Mouse (Mus musculus): ENCODE measurements around the gene Nqo1. TPM values are rescaled to one million over a fixed set of nuclear protein-coding genes. Genes with fewer than 3 reads are reported as not detected.

The Nqo1 gene
- polyA plus RNA-seq, 1 experiment from 2014 or later: 4.1 TPM

DNA sequence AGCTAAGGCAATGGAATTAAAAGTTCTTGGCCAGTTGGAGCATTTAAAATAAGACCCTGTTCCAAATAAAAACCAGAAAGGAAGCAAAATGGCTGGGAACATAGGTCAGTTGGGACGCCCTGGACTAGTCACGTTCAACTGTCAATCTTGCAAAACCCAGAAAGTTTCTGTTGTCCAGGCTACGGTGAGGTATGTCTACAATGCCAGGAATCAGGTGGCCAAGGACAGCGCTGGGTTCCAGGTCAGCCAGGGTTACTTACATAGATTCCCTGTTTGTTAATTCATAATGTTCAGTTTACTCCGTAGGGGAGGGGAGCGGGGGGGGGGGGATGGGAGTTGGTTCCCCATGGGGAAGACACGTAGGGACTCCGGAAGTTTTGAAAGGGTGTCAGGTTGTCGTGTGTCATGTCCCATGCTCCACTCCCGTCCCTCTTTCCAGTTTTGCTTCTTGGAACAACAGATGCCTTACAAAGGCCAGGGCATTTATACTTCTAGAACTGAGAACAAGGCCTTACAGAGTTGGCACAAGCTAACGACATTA, 32.5 kb upstream of the Nqo1 start:
- Histone ChIP-seq H3K4me1 (peaks cover 16% of the 10 kb centered on the region), H3K9me3 (replicated peaks) (no peaks in the 10 kb centered on the region), H3K27me3 (no peaks in the 10 kb centered on the region), H3K27ac (peak overlapping the region; percentile 80; the same call in 1 of the 2 replicates), H3K4me3 (peak overlapping the region; percentile 80), H3K9ac (peak overlapping the region; percentile 90), H3K36me3 (ENCODE audit: poor library complexity, severe bottlenecking) (no peaks in the 10 kb centered on the region), H3K4me2 (peak overlapping the region; percentile 73)
- whole genome bisulfite sequencing: 35% methylated on average over 11 of the region's 11 CpGs
- ATAC-seq: 0 out of 2 replicates have a peak, but pooled peaks have one; percentile 2

DNA sequence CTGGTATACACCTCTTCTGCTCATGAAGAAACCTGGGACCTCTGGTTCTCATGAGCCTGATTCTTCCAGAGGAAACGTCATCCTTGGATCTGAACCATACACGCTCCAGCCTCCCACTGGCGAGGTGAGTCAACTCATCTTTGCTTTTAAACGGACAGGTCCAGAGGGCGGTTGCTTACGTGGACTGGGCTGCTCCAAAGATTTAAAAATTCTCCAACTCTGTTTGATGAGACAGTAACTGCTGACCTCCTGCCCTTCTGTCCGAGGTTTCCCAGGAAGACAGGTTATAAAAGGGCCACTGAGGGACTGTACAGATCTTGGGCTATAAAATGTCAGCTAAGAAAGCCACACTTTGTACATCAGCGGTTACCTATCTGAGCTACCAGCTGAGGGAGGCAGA, 27.8 kb upstream of the Nqo1 start:
- Histone ChIP-seq H3K9me3 (replicated peaks) (no peaks in the 10 kb centered on the region), H3K9ac (no peak overlapping the region), H3K4me2 (no peak overlapping the region), H3K27me3 (peaks cover 8% of the 10 kb centered on the region; the same call in 1 of the 2 replicates), H3K27ac (no peak overlapping the region), H3K4me3 (no peak overlapping the region), H3K4me1 (peaks cover 5% of the 10 kb centered on the region; the same call in 1 of the 2 replicates), H3K36me3 (ENCODE audit: poor library complexity, severe bottlenecking) (no peaks in the 10 kb centered on the region)
- 81% methylated on average over 8 of the region's 8 CpGs for WGBS
- ATAC-seq: no peak

DNA sequence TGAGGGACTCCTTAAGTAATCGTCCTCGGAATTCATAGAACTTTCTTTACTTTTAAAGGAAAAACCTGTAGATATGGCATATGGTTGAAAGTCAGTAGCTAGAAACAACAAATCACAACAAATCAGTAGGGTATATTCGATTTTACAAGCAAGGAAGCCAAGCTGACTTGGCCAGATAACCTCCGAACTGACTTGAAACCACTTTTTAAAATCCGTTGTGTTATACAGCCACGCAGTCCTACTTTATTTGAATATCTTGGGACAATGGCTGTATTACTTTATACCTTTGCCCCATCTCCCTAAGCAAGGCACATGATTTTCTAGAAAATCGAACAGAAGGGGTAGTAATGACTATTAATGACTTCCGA, 22.2 kb upstream of the Nqo1 start:
- no peak overlapping the region for H3K9ac ChIP-seq
- peaks cover 28% of the 10 kb centered on the region for H3K36me3 ChIP-seq (ENCODE audit: poor library complexity, severe bottlenecking)
- no peak overlapping the region for H3K4me2 ChIP-seq
- peak overlapping the region; percentile 85 for H3K4me3 ChIP-seq
- H3K9me3 ChIP-seq (replicated peaks): no peaks in the 10 kb centered on the region
- H3K27ac ChIP-seq: no peak overlapping the region
- peaks cover 8% of the 10 kb centered on the region; the same call in 1 of the 2 replicates for H3K27me3 ChIP-seq
- no peak for ATAC-seq
- H3K4me1 ChIP-seq: peaks cover 21% of the 10 kb centered on the region
- WGBS: 46% methylated on average over 8 of the region's 8 CpGs

DNA sequence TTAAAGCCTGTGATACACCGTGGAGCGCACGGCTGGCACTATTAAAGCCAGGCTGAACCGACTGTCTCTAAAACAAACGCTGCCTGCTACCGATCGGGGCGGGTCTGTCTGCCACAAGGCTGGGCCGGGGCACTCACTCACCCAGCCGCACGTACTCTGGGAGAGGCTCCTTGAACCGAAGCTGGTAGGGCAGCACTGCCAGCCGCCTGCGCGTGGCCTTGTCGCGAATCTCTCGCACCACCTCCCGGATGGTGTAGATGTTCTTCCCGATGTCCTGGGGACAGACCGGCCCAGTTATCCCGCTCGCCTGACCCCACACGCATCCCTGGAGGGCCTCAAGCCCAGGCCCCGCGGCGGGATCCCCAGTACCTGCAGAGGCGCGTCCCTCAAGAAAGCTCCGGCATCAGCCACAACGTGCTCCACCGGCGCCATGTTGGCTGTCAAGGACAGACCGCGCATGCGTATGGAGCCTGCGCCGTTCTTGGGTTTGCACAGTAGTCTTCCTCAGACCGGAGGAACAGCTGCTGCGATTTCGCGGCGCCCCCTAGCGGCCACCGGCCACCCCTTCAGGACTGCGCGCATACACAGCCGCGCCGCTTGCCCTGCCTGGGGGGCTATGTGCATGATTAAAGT, 21.7 kb upstream of the Nqo1 start, which contains the start of gene Nob1:
Gene Nob1 (minus strand): TSS at position 455 of the 633 bp plus-strand sequence.
- H3K27me3 ChIP-seq: peaks cover 8% of the 10 kb centered on the region; the same call in 1 of the 2 replicates
- H3K4me2 ChIP-seq: peak within 1 kb of the TSS; percentile 74
- peaks cover 21% of the 10 kb centered on the region for H3K4me1 ChIP-seq
- no peaks in the 10 kb centered on the region for H3K9me3 ChIP-seq (replicated peaks)
- peak within 1 kb of the TSS; percentile 85 for H3K4me3 ChIP-seq
- WGBS: under 1% methylated on average over 50 of the region's 50 CpGs
- H3K9ac ChIP-seq: peak within 1 kb of the TSS; percentile 90
- peaks cover 33% of the 10 kb centered on the region for H3K36me3 ChIP-seq (ENCODE audit: poor library complexity, severe bottlenecking)
- ATAC-seq: peak; percentile 99
- H3K27ac ChIP-seq: peak within 1 kb of the TSS; percentile 58; the same call in 1 of the 2 replicates

DNA sequence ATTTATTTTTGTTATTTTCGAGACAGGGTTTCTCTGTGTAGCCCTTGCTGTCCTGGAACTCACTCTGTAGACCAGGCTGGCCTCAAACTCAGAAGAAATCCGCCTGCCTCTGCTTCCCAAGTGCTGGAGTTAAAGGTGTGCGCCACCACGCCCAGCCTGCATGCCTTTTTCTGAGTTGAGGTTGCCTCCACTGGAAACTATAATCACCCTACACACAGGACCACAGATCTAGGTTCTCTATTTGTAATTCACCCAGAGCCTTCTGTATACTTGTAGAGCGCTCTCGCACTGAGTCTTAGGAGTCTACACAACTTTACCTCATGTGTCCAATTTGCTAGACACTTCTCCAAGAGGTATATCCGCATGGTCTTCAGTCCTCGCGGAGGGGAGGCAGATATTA, 21.2 kb upstream of the Nqo1 start:
- peaks cover 8% of the 10 kb centered on the region; the same call in 1 of the 2 replicates for H3K27me3 ChIP-seq
- H3K9ac ChIP-seq: peak overlapping the region; percentile 90
- H3K4me2 ChIP-seq: peak overlapping the region; percentile 74
- peaks cover 21% of the 10 kb centered on the region for H3K4me1 ChIP-seq
- ATAC-seq: no peak; the same call in 1 of the 2 replicates
- H3K9me3 ChIP-seq (replicated peaks): no peaks in the 10 kb centered on the region
- peak overlapping the region; percentile 85 for H3K4me3 ChIP-seq
- H3K36me3 ChIP-seq (ENCODE audit: poor library complexity, severe bottlenecking): peaks cover 38% of the 10 kb centered on the region
- H3K27ac ChIP-seq: no peak overlapping the region
- WGBS: 31% methylated on average over 9 of the region's 9 CpGs

DNA sequence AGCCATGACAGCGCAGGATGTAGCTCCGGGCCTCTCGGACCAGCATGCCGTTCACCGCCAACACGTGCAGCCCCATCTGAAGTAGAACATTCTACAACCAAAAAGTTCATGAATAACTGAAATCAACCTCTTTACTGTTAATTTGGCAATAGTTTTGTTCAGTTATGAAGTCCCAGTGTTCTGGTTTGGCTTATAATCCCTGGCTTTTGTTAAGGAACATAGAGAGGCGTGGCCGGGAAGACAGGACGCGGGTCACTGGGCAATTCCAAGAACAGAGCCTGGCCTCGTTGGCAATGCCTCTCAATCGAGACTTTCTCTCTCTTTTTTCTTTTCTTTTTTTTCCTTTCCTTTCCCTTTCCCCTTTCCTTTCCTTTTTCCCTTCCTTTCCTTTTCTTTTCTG, 14.0 kb upstream of the Nqo1 start:
- Histone ChIP-seq H3K4me3 (no peak overlapping the region), H3K4me2 (no peak overlapping the region), H3K27ac (no peak overlapping the region), H3K9me3 (replicated peaks) (no peaks in the 10 kb centered on the region), H3K36me3 (ENCODE audit: poor library complexity, severe bottlenecking) (peaks cover 100% of the 10 kb centered on the region), H3K4me1 (peaks cover 4% of the 10 kb centered on the region; the same call in 1 of the 2 replicates), H3K27me3 (no peaks in the 10 kb centered on the region), H3K9ac (no peak overlapping the region)
- 84% methylated on average over 12 of the region's 12 CpGs for WGBS
- no peak for ATAC-seq

DNA sequence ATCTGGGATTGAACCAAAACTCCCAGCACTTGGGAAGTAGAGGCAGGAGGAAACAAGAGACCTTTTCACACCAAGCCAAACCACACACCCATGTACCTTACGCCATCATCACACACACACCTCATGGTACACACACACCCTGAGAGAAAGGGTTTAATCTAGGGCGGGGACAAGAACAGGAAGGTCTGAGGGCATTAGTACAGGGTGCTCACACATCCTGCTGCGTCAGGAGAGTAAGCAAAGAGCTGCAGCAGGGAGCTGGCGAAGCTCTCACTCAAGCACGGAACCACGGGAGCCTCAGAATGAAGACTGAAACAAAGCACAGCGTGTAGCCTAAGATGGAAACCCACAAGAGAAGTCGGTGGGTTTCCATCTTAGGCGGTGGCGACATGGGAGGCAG, 10.9 kb upstream of the Nqo1 start:
- H3K9ac ChIP-seq: no peak overlapping the region
- H3K36me3 ChIP-seq (ENCODE audit: poor library complexity, severe bottlenecking): peaks cover 98% of the 10 kb centered on the region
- no peak for ATAC-seq

DNA sequence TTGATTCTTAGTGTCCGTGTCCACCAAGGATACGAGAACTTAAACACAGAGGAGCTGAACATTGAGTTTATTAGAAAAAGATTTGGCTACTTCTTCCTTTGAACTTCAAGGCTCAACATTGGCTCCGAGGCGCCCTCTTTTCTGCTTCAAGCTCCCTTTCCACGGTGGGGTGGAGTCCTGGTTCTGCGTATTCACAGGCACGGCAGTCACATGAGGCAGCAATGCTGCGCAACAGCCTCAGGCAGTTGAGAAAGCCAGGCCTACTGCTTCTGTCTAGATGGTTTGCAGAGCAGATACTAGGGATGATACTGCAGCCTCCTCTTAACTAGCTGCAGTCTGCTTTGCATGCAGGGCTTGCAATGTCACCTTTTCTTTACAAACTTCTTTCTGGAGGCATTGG, 9.5 kb upstream of the Nqo1 start:
- ATAC-seq: no peak
- WGBS: 91% methylated on average over 8 of the region's 8 CpGs
- Histone ChIP-seq H3K4me3 (no peak overlapping the region), H3K9ac (no peak overlapping the region), H3K27ac (no peak overlapping the region), H3K27me3 (no peaks in the 10 kb centered on the region), H3K4me2 (no peak overlapping the region), H3K9me3 (replicated peaks) (no peaks in the 10 kb centered on the region), H3K36me3 (ENCODE audit: poor library complexity, severe bottlenecking) (peaks cover 92% of the 10 kb centered on the region), H3K4me1 (no peaks in the 10 kb centered on the region)

More for the DNA sequence above, 10.9 kb upstream of the Nqo1 start:
- no peak overlapping the region for H3K4me2 ChIP-seq
- H3K4me1 ChIP-seq: no peaks in the 10 kb centered on the region
- 88% methylated on average over 10 of the region's 10 CpGs for WGBS
- H3K27ac ChIP-seq: no peak overlapping the region
- H3K9me3 ChIP-seq (replicated peaks): no peaks in the 10 kb centered on the region
- H3K27me3 ChIP-seq: no peaks in the 10 kb centered on the region
- no peak overlapping the region for H3K4me3 ChIP-seq

DNA sequence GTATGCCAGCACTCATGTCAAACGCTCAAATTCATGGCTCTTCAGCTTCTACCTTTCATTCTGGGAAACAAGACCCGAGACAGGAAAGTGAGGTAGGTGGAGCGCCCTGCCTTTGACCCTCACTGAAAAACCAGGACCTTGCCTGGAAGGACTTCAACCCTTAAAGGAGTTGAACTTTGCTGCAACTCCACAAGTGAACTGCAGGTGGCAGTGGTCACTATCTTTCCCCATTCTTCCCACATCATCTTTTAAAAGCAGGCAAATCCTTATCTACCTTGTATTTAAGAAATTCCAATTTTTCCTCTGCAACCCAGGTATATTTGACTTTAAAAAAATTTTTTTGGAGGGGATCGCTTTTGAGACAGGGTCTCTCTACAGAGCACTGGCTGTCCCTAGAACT, 8.4 kb upstream of the Nqo1 start:
- Histone ChIP-seq H3K9me3 (replicated peaks) (no peaks in the 10 kb centered on the region), H3K27me3 (no peaks in the 10 kb centered on the region), H3K27ac (no peak overlapping the region), H3K4me2 (no peak overlapping the region), H3K36me3 (ENCODE audit: poor library complexity, severe bottlenecking) (peaks cover 80% of the 10 kb centered on the region), H3K4me3 (no peak overlapping the region), H3K4me1 (no peaks in the 10 kb centered on the region), H3K9ac (no peak overlapping the region)
- WGBS: 71% methylated on average over 4 of the region's 4 CpGs
- no peak for ATAC-seq

DNA sequence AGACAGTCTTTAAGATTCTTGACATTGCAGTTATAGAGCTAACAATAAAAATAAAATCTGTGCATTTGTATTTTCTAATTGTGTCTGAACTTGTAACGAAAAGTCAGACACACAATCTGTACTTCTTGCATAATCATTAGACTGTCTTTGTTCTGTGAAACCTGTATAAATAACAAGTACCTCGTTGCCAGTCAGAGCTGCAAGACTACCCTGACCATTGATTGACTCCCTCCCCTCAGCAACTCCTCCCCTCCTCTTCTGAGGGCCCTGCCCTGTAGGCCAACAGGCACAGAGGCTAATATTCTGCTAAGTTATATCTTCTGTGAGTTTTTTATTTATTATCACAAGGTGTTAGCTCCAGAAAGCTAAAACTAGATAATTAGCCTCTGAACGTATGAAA, 2.9 kb upstream of the Nqo1 start:
- no peaks in the 10 kb centered on the region for H3K27me3 ChIP-seq
- no peak overlapping the region for H3K27ac ChIP-seq
- H3K9me3 ChIP-seq (replicated peaks): no peaks in the 10 kb centered on the region
- H3K4me3 ChIP-seq: no peak overlapping the region
- WGBS: 64% methylated on average over 3 of the region's 3 CpGs
- ATAC-seq: no peak
- peaks cover 26% of the 10 kb centered on the region for H3K36me3 ChIP-seq (ENCODE audit: poor library complexity, severe bottlenecking)
- H3K4me2 ChIP-seq: no peak overlapping the region
- no peak overlapping the region for H3K9ac ChIP-seq
- peaks cover 14% of the 10 kb centered on the region; the same call in 1 of the 2 replicates for H3K4me1 ChIP-seq

DNA sequence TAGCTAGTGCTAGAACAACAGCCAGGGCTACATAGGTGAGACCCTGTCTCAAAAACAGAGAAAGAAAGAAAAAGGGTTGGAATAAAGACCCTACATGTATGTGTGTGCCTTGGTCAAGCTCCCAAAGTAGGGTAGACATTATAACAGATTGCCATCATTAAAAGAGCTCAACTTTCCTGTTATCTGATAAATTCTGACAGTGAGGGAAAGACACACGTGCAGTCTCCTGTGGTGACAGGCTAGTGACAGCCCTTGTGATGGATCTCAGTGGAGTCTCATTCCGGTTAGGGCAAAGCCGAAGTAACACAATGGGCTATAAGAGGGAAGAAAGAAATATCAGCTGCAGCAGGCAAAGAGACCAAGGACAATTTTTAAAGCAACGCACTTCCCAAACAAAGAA, 1.1 kb upstream of the Nqo1 start:
- no peak for ATAC-seq
- no peak overlapping the region for H3K9ac ChIP-seq
- no peaks in the 10 kb centered on the region for H3K9me3 ChIP-seq (replicated peaks)
- no peak overlapping the region for H3K27ac ChIP-seq
- peaks cover 19% of the 10 kb centered on the region for H3K4me1 ChIP-seq
- peaks cover 9% of the 10 kb centered on the region for H3K36me3 ChIP-seq (ENCODE audit: poor library complexity, severe bottlenecking)
- no peak overlapping the region for H3K4me2 ChIP-seq
- no peaks in the 10 kb centered on the region for H3K27me3 ChIP-seq
- 83% methylated on average over 4 of the region's 4 CpGs for WGBS
- H3K4me3 ChIP-seq: no peak overlapping the region

DNA sequence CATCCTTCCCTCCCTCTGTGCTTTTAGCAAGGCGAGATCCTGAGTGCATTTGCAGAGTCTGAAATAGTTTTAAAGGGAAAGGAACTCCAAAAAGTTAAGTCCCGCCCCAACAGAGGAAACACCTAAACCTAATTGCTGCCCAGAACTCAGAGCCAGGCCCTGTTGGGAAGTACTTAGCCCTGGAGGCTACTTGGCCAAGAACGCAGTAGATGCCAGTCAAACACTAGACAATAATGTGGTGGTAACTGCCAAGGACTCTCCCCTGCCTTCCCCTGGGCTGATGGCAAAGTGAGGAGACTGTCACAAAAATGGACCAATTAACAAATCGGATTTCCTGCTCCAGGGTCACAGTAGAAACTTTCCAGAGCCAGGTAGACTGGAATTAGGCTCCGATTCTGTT, 1.1 kb downstream of the Nqo1 start:
- WGBS: 74% methylated on average over 5 of the region's 5 CpGs
- no peaks in the 10 kb centered on the region for H3K9me3 ChIP-seq (replicated peaks)
- no peak overlapping the region for H3K9ac ChIP-seq
- H3K4me3 ChIP-seq: no peak overlapping the region
- H3K4me2 ChIP-seq: no peak overlapping the region
- no peak for ATAC-seq
- H3K36me3 ChIP-seq (ENCODE audit: poor library complexity, severe bottlenecking): no peaks in the 10 kb centered on the region
- peaks cover 19% of the 10 kb centered on the region for H3K4me1 ChIP-seq
- H3K27ac ChIP-seq: no peak overlapping the region
- H3K27me3 ChIP-seq: no peaks in the 10 kb centered on the region
